Mouse (Mus musculus) right cerebral cortex, postnatal 10 days (tissue): ENCODE measurements at regions not wholly inside any gene's neighbourhood (a gene's known extent, or its start where the extent isn't known, plus 50 kb on each side); places are given as distances from the start of the nearest gene placed in this dataset.
A peak's percentile ranks its signal among the peaks of the same experiment; 100 is the strongest.

Source experiments
- DNase-seq, 2 experiments: peaks; one replicate each; pipeline ENCODE4 v3.0.0; 2021; ENCODE audit warnings: low spot score in 2 of 2

DNA sequence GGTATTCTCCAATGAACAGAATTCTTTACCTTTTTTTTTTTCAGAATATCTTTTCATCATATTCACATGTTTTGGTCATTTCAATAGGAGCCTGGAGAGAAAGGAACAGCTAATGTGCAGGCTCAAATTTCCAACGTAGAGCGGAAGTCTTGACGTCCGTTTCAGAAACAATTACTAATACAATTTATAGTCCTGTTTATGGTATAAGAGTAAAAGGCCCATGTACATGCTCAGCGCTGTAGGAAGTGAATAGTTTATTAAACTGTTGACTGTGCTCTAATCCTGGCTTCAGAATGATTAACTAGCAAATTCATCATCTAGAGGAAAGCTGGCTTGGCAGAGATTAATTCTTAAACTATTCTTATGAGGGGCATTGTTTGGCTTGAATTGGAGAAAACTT lies 142.1 kb downstream of the Pik3r1 start:
- DNase-seq = no peak

DNA sequence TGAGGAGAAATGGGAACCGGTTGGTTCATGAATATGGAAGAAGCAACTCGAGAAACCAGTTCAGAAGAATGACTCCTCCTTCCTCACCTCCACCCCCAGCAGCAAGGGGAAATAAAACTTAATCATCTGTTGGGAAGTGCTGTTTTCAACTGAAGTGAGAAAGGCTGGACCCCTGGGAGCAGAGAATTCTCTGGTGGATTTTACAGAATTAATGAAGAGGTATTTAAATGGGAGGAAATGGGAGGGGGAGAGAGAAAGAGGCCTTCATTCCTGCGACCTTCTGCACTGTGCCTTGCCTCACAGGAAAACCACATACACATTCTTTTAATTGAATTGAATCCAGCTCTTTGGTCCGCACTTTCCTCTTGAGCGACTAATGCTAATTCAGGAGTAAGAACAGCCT lies 143.8 kb downstream of the Pik3r1 start:
- no peak for DNase-seq

DNA sequence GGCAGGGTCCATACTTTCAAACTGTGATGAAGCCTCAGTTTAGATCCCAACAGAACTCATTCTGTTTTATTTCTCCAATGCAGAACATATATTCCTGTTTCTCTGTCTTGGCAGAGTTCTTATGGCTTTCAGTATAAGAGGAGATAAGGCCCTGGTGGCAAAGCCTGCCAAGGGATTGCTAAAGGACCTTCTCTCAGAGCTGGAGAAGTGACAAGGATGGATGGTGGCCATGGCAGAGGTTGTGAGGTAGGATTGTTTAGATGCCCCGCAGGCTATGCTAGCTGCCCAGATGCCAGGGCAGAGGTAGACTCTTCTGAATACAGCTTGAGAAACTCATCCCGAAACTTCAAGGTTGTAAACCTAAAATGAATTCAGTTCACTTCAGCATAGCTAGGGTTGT lies 145.4 kb downstream of the Pik3r1 start:
- no peak for DNase-seq

DNA sequence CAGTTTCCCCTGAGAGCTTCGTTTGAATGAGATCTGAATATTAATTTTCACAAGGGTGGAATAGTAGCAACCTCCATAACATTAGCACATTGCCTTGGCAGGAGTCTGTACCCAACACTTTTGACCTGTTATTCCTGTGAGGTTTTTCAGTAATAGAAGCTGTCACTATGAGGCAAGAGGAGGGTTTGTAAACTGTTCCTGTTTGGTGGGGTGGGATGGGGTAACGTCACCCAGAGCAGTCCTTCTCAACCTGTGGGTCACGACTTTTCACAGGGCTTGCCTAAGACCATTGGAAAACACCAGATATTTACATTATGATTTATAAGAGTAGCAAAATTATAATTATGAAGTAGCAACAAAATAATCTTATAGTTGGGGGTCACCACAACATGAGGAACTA lies 147.4 kb downstream of the Pik3r1 start:
- DNase-seq = no peak

- DNase-seq = no peak
Measured at GRCm38 (mm10) chr13:101619154-101619553, 148.9 kb downstream of the Pik3r1 start.

GRCm38 (mm10) chr13:101612786-101613185 lies 155.2 kb downstream of the Pik3r1 start:
- DNase-seq = no peak

DNA sequence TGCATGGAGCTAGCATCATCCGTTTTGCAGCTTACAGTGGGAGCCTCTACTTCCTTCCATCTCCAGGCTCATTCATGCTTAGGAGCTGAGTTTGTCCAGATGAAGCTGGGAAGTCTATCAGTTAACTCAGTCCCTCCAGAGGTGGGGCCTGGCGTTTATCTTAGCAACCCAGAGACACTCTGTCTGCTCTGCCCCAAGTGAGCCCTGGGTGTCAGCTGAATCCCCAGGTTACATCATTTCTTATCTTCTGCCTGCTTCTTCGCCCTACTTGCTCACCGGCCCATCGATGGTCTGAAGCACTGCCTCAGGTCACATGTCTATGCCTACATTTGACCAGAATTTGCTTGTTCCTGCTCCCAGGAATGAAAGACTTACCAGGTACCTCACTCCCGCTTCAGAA lies 156.3 kb downstream of the Pik3r1 start:
- no peak for DNase-seq

GRCm38 (mm10) chr13:101606184-101606730 lies 161.8 kb downstream of the Pik3r1 start:
- DNase-seq = no peak

DNA sequence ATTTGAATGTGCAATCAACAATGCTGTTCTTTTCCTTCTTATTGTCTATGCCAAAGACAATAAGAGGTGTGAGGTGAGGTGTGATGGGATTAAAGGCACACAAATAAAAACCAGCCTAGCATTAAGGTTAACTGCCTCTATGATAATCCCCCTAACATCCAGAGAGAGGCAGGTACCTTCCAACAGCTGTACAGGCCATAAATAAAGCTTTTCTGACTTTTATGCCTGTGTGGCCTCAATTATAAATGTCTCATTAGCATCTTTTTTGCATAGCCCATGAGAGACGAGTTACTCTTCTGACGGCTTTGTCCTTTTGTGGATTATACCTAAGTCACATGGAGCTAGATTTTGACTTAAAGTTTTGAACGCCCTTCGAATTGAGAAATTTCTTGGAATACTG lies 162.3 kb downstream of the Pik3r1 start:
- no peak for DNase-seq

GRCm38 (mm10) chr13:101605051-101605450 lies 163.0 kb downstream of the Pik3r1 start:
- no peak for DNase-seq

GRCm38 (mm10) chr13:101598126-101598485 lies 169.9 kb downstream of the Pik3r1 start:
- no peak for DNase-seq

- peak; percentile 29 to 34 for DNase-seq
Measured at GRCm38 (mm10) chr13:101597243-101598125, 170.5 kb downstream of the Pik3r1 start.

GRCm38 (mm10) chr13:101594511-101595175 lies 173.4 kb downstream of the Pik3r1 start:
- DNase-seq = no peak

- no peak for DNase-seq
Measured at GRCm38 (mm10) chr13:101592355-101592754, 175.7 kb downstream of the Pik3r1 start.

DNA sequence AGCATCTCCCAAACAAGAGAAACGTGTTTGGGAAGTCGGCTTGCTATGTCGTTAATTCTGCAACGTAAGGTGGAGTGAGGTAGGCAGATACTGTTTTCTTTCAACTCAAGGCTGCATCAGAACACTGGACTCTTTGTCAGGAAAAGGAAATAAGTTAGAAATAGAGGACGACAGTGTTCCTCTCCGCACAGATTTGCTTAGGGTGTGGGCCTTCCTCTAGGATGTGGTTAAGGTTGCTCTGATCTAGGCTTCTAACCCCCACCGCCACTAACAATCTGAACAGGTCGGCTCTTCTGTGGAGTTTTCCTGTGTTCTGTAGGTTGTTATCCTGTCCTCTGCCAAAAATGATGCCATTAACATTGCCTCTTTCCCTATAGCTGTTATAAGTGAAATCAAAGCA lies 179.1 kb downstream of the Pik3r1 start:
- no peak for DNase-seq

GRCm38 (mm10) chr13:101586787-101587186 lies 181.2 kb downstream of the Pik3r1 start:
- DNase-seq = no peak

DNA sequence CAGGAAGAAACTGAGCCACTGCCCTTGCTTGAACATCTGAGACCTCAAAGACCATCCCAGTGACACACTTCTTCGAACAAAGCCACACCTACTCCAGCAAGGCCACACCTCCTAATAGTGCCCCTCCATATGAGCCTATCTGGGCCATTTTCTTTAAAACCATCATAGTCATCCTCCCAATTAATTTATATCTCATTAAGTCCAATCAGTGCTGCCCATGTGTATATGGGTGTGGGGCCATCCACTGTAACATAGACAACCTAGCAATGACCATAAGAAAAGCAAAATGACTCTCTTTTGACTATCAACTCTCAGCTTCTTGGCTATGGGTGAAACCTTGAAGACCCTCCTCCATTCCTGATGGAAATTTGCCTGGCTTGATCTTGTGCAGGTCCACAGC lies 191.5 kb downstream of the Pik3r1 start:
- no peak for DNase-seq

DNA sequence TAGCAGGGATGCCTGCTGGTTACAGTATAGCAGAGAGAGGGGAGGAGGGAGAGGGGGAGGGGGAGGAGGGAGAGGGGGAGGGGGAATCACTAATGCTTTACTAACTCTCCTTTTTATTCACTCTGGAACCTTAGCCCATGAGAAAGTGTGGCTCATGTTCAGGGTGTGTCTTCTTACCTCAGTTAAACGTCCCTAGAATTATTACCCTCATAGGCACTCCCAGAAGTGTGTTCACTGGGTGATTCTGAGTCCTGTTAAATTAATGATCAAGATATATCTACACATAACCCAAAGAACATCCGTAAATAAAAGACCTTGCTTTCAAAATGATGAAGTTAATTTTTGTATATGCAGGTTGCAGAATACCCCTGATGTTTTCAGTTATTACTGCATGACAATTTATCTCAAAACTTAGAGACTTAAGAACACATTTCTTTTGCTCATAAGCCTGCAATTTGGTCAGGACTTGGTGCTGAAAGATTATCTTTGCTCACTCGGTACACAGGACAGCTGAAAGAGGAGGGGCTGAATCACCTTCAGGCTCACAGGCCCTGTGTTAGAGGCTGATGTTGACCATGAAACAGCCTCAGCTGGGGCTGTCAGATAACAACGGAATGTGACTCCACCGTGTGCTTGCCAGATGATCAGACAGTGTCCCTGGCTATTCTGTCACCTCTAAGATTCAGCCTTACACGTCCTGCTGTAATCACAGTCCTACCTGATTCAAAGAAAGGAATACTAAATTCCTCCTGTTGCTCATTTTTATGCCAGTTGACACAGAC lies 195.0 kb downstream of the Pik3r1 start:
- no peak for DNase-seq

- DNase-seq = no peak
Measured at GRCm38 (mm10) chr13:101572246-101572645, 195.8 kb downstream of the Pik3r1 start.

DNA sequence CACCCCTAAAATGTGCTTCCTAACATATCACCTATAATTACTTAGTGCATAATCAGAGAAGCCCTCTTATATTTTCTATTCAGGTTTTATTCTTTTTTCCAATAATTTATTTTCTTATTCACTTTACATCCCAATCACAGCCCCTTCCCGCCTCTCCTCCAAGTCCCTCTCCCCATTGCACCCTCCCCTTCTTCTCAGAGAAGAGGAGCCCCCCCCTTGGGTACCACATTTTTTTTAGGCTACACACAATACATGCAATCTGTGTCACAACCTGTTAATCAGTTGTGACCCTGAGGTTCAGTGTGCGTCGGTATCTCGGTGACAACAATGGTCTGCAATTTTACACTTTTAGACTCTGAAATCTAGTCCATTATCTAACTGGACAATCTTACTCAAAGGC lies 198.0 kb downstream of the Pik3r1 start:
- no peak for DNase-seq

GRCm38 (mm10) chr13:101568985-101569631 lies 198.9 kb downstream of the Pik3r1 start:
- DNase-seq = no peak

DNA sequence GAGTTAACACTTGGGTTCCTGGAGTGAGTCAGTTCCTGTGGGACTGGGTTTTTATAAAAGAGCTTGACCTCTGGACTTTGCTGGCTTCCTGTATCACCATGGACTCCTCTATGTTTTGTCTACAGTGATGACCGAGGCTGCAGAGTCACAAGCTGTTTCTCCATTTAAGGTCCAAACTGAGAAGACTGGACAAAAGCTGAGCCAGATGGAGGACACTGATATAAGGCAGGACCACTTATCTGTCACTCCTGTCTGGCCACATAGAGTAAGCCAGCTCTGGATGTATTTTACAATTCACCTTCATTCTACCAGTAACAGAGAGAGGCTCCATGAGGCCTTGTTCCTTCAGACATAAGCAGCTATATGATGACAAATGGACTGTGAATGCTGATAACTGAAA lies 202.7 kb downstream of the Pik3r1 start:
- DNase-seq = no peak
